Mouse (Mus musculus) Patski (cell line): ENCODE results near the gene Ttll13. TPM values are rescaled to one million over a fixed set of nuclear protein-coding genes. Genes with fewer than 3 reads are reported as not detected.

ENCODE experiments used
- ATAC-seq: fragments of 100-300 bp; one replicate; pipeline ENCODE4 v1.8.0; 2021
- CTCF ChIA-PET: fragments of 350-600 bp; sonication (Branson Sonifier 250); formaldehyde crosslinking; loops from one replicate; lab custom pipeline; 2022; ENCODE audit warnings: inconsistent platforms; lab: Charles Lee
- POLR2A ChIA-PET: fragments of 350-600 bp; sonication (Branson Sonifier 250); formaldehyde crosslinking; loops from one replicate; lab custom pipeline; 2022; ENCODE audit warnings: antibody characterized with exemption, inconsistent platforms; lab: Charles Lee
- DNase-seq: peaks from one replicate; pipeline ENCODE4 v3.0.0-alpha.2; 2011; ENCODE audit warnings: low read depth, low spot score
- H3K27me3 ChIP-seq: fragments of 371-371 bp; one replicate; pipeline ENCODE4 v1.5.1; 2021
- CTCF ChIP-seq: fragments of 100-300 bp; IDR thresholded peaks from one replicate; pipeline ENCODE4 v1.5.1; 2021
- in situ Hi-C: fragments of 300-500 bp; cut with MboI; formaldehyde crosslinking; loops from 3 replicates; pipeline ENCODE4 v1.11.1; 2018; ENCODE audit warnings: low pct_unique_long_range_greater_than_20kb, mixed read lengths
- polyA plus RNA-seq: library from polyadenylated mRNA; unstranded; gene quantifications from one replicate; pipeline ENCODE4 v1.2.3, GENCODE M21; 2021

Gene Ttll13
- polyA plus RNA-seq, 1 experiment from 2014 or later = 0.73 TPM

- no peaks in the 10 kb centered on the region for H3K27me3 ChIP-seq
- in situ Hi-C loops = no loop called here
- POLR2A ChIA-PET = no interaction called here
- TF ChIP-seq CTCF = no peak
- ATAC-seq (no peak), DNase-seq (no peak)
- CTCF ChIA-PET = no interaction called here
These were observed 44.2 kb upstream of the Ttll13 start for GRCm38 (mm10) chr7:80201888-80202540.

GRCm38 (mm10) chr7:80202961-80203360 is 43.2 kb upstream of the Ttll13 start:
- DNase-seq (no peak), ATAC-seq (no peak)
- ChIA-PET CTCF (no interaction called here), POLR2A (no interaction called here)
- no peak for TF ChIP-seq CTCF
- no peaks in the 10 kb centered on the region for H3K27me3 ChIP-seq
- in situ Hi-C loops = no loop called here

- no peak for TF ChIP-seq CTCF
- ChIA-PET CTCF (no interaction called here), POLR2A (no interaction called here)
- DNase-seq (no peak), ATAC-seq (no peak)
- in situ Hi-C loops = no loop called here
- no peaks in the 10 kb centered on the region for H3K27me3 ChIP-seq
These were observed 42.5 kb upstream of the Ttll13 start for GRCm38 (mm10) chr7:80203638-80204096.

- no peaks in the 10 kb centered on the region for H3K27me3 ChIP-seq
- DNase-seq (no peak), ATAC-seq (no peak)
- ChIA-PET CTCF (no interaction called here), POLR2A (interaction anchor here (1.0 kb wide), 1 partner anchor 16 kb away, joined by 3 read pairs; no protein-coding TSS in a partner anchor)
- in situ Hi-C loops = no loop called here
- TF ChIP-seq CTCF = no peak
These were observed 41.8 kb upstream of the Ttll13 start for GRCm38 (mm10) chr7:80204362-80204761.

- CTCF ChIA-PET = interaction anchor here (0.9 kb wide), 1 partner anchor 85 kb away, joined by 3 read pairs; no protein-coding TSS in a partner anchor
- ATAC-seq (no peak), DNase-seq (no peak)
- no peaks in the 10 kb centered on the region for H3K27me3 ChIP-seq
- POLR2A ChIA-PET = interaction anchor here (1.0 kb wide), 1 partner anchor 15 kb away, joined by 3 read pairs; no protein-coding TSS in a partner anchor
- TF ChIP-seq CTCF = no peak
- in situ Hi-C loops = no loop called here
These were observed 41.2 kb upstream of the Ttll13 start for GRCm38 (mm10) chr7:80204961-80205360.

- no peak for ATAC-seq
- ChIA-PET POLR2A (no interaction called here), CTCF (interaction anchor here (0.9 kb wide), 1 partner anchor 84 kb away, joined by 3 read pairs; no protein-coding TSS in a partner anchor)
- TF ChIP-seq CTCF = no peak
- DNase-seq = no peak
- no peaks in the 10 kb centered on the region for H3K27me3 ChIP-seq
- in situ Hi-C loops = no loop called here
These were observed 40.2 kb upstream of the Ttll13 start for GRCm38 (mm10) chr7:80205705-80206589.

- ChIA-PET CTCF (interaction anchor here (1.1 to 1.2 kb wide), 2 partner anchors 22 to 41 kb away, joined by 3 read pairs; no protein-coding TSS in a partner anchor), POLR2A (no interaction called here)
- no peak for TF ChIP-seq CTCF
- H3K27me3 ChIP-seq = no peaks in the 10 kb centered on the region
- ATAC-seq (no peak), DNase-seq (no peak)
- in situ Hi-C loops = no loop called here
These were observed 38.9 kb upstream of the Ttll13 start for GRCm38 (mm10) chr7:80207314-80207731.

- TF ChIP-seq CTCF = no peak
- ChIA-PET CTCF (interaction anchor here (1.1 to 1.2 kb wide), 2 partner anchors 23 to 41 kb away, joined by 3 read pairs; no protein-coding TSS in a partner anchor), POLR2A (interaction anchor here (1.0 kb wide), 1 partner anchor 21 kb away, joined by 4 read pairs; the partner anchor contains the start of gene Sema4b)
- DNase-seq = no peak
- H3K27me3 ChIP-seq = no peaks in the 10 kb centered on the region
- ATAC-seq = no peak
- in situ Hi-C loops = no loop called here
These were observed 38.0 kb upstream of the Ttll13 start for GRCm38 (mm10) chr7:80208026-80208642.

GRCm38 (mm10) chr7:80208738-80209430 is 37.3 kb upstream of the Ttll13 start:
- TF ChIP-seq CTCF = no peak
- no peaks in the 10 kb centered on the region for H3K27me3 ChIP-seq
- POLR2A ChIA-PET = interaction anchor here (0.6 to 1.0 kb wide), 3 partner anchors 22 to 68 kb away, joined by 3 to 4 read pairs (median 4); partner anchors contain the start of gene Sema4b
- ATAC-seq = no peak
- in situ Hi-C loops = no loop called here
- CTCF ChIA-PET = interaction anchor here (1.0 to 1.8 kb wide), 5 partner anchors 9 to 107 kb away, joined by 3 to 6 read pairs (median 4); no protein-coding TSS in a partner anchor
- no peak for DNase-seq
